Mouse (Mus musculus): ENCODE data around the gene Msmo1. TPM values are rescaled to one million over a fixed set of nuclear protein-coding genes. Genes with fewer than 3 reads are reported as not detected.

Gene Msmo1
- polyA plus RNA-seq (2015; fragmentation: Nextera tagmentation; extraction: Ambion mirVana): 167 and 335 TPM in 2 replicates

GRCm38 (mm10) chr8:64733271-64733943, at the start of gene Msmo1:
Gene Msmo1 (minus strand): TSS chr8:64733792.

GRCm38 (mm10) chr8:64692651-64693201, 40.9 kb downstream of the Msmo1 start, which contains the start of gene Cpe:
Gene Cpe (minus strand): TSS chr8:64693054.

Other genes with a start within 250 kb of the Msmo1 start
- gene Cpe, start 40.7 kb downstream of the Msmo1 start, polyA plus RNA-seq (2015; fragmentation: Nextera tagmentation; extraction: Ambion mirVana): 106 and 139 TPM in 2 replicates
- gene Klhl2, start 116.2 kb upstream of the Msmo1 start, polyA plus RNA-seq (2015; fragmentation: Nextera tagmentation; extraction: Ambion mirVana): 8.6 and 9.8 TPM in 2 replicates
- 19.8 and 23.3 TPM in 2 replicates for gene Tmem192, start 213.4 kb upstream of the Msmo1 start, polyA plus RNA-seq (2015; fragmentation: Nextera tagmentation; extraction: Ambion mirVana)

All from urinary bladder, postnatal 0 days (tissue).